Mouse (Mus musculus) forebrain, embryonic 11.5 days (tissue): ENCODE measurements around the gene Maml2. TPM values are rescaled to one million over a fixed set of nuclear protein-coding genes. Genes with fewer than 3 reads are reported as not detected.

Experiments
- ATAC-seq: fragments of 200-750 bp; cut with Nextera tagmentation; replicated peaks from 2 replicates; pipeline ENCODE4 v1.8.0; 2017; ENCODE audit warnings: moderate TSS enrichment; ENCODE audit not compliant: low FRiP score
- DNase-seq: peaks from one replicate; pipeline ENCODE4 v3.0.0-alpha.2; 2017; ENCODE audit warnings: low spot score
- H3K27ac ChIP-seq: fragments of 300-500 bp; sonication (generic); 2 replicates; pipeline ENCODE4 v1.5.1; 2014; ENCODE audit warnings: low read depth, low read length
- H3K27me3 ChIP-seq: fragments of 300-500 bp; sonication (generic); 2 replicates; pipeline ENCODE4 v1.6.1; 2014; ENCODE audit warnings: mild to moderate bottlenecking, low read length, mixed read lengths; ENCODE audit not compliant: control insufficient read depth, insufficient read depth
- H3K36me3 ChIP-seq: fragments of 300-500 bp; sonication (generic); 2 replicates; pipeline ENCODE4 v1.6.1; 2014; ENCODE audit warnings: mild to moderate bottlenecking, low read length, moderate library complexity, mixed read lengths; ENCODE audit not compliant: control insufficient read depth, insufficient read depth
- H3K4me1 ChIP-seq: fragments of 300-500 bp; sonication (generic); replicated peaks from 2 replicates; pipeline ENCODE4 v1.6.1; 2014; ENCODE audit warnings: low read length, mixed read lengths; ENCODE audit not compliant: control insufficient read depth, insufficient read depth
- H3K4me2 ChIP-seq: fragments of 300-500 bp; sonication (generic); 2 replicates; pipeline ENCODE4 v1.6.1; 2014; ENCODE audit warnings: low read depth, mild to moderate bottlenecking, low read length, moderate library complexity, mixed read lengths; ENCODE audit not compliant: severe bottlenecking
- H3K4me3 ChIP-seq: fragments of 300-500 bp; sonication (generic); 2 replicates; pipeline ENCODE4 v1.5.1; 2014; ENCODE audit warnings: low read depth, low read length
- H3K9ac ChIP-seq: fragments of 300-500 bp; sonication (generic); 2 replicates; pipeline ENCODE4 v1.6.1; 2014; ENCODE audit warnings: low read length
- H3K9me3 ChIP-seq: fragments of 300-500 bp; sonication (generic); 2 replicates; pipeline ENCODE4 v1.6.1; 2016; ENCODE audit warnings: low read length, mixed read lengths; ENCODE audit not compliant: control insufficient read depth
- WGBS: fragments of 180-500 bp; shearing (Covaris S2); extraction: QIAGEN DNeasy Blood & Tissue Kit; methylation state at CpG from one replicate; pipeline ENCODE4 v1.1.7; 2014; 5-methylcytosine and 5-hydroxymethylcytosine counted together
- polyA plus RNA-seq: library from polyadenylated mRNA; unstranded; fragments of >200 nt; fragmentation: Nextera tagmentation; extraction: Ambion mirVana; gene quantifications from 2 replicates; pipeline ENCODE4 v1.2.1, GENCODE M21; 2014

Maml2 gene
- polyA plus RNA-seq, 1 experiment from 2014 or later = 9.8 TPM

DNA sequence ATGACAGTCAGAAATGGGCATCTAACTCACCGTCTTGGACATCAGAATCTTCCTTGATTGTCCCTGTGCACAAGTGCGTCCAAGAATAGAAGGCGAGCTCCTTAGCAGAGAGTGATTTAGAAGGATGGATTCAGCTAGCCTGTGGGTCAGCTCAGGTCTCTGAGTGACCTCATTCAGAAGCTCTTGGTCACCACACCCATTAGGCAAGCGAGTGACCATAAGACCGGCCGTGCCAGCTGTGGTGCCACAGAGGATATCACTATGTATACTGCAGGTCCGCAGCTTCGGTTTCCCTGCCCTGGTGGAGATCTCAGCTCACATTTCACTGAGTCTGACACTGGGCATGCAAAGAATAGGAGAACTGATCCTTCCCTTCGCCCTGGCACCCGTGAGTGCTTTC is 294.9 kb downstream of the Maml2 start:
- no peak overlapping the region for H3K4me2 ChIP-seq
- WGBS = 94% methylated on average over 10 of the region's 10 CpGs
- DNase-seq (no peak), ATAC-seq (no peak)
- H3K4me3 ChIP-seq = no peak overlapping the region
- no peaks in the 10 kb centered on the region for H3K36me3 ChIP-seq
- H3K9ac ChIP-seq = no peak overlapping the region
- H3K4me1 ChIP-seq = no peaks in the 10 kb centered on the region
- no peak overlapping the region for H3K27ac ChIP-seq
- no peaks in the 10 kb centered on the region for H3K27me3 ChIP-seq
- no peaks in the 10 kb centered on the region for H3K9me3 ChIP-seq

- Histone ChIP-seq H3K27me3 (no peaks in the 10 kb centered on the region), H3K4me2 (no peak overlapping the region), H3K4me1 (no peaks in the 10 kb centered on the region), H3K9me3 (no peaks in the 10 kb centered on the region), H3K4me3 (no peak overlapping the region), H3K27ac (no peak overlapping the region), H3K9ac (no peak overlapping the region), H3K36me3 (no peaks in the 10 kb centered on the region)
- no peak for ATAC-seq
- WGBS = 91% methylated on average over 6 of the region's 6 CpGs
- no peak for DNase-seq
Observed at GRCm38 (mm10) chr9:13597736-13598135, 300.0 kb downstream of the Maml2 start.

DNA sequence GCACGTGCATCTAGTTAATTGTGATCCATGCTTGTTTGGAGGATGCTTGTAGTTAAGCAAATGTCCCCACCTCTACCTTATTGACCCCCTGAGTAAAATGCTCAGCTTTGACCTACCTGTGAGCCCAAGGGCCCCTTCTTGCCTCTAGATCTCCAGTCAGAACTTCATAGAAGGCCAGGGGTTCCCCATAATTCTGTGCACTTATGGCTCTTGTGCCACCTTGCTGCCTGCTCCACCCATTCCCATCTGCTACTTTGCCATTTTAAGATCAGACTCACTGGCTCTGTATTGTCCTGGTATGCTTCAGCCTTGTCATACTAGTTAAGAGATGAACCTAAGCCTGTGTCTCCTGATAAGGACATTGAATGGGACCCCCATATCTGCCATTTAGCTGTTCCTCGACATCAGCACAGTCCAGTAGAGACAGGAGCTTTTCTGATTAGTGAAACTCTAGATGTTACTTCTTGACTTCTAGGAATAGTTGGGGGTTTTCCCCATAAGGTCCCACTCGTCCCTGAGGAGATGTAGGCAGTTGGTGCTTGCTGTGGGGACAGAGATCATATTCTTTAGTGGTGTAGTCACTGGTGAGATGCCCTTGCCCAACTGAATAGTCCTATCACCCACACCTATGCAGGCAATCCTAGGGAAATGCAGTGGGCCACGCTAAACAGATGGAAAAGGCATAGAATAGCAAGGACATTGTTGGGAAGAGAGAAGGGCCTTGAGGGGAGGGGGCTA is 301.0 kb downstream of the Maml2 start:
- Histone ChIP-seq H3K4me3 (no peak overlapping the region), H3K9ac (no peak overlapping the region), H3K27me3 (no peaks in the 10 kb centered on the region), H3K4me1 (no peaks in the 10 kb centered on the region), H3K9me3 (no peaks in the 10 kb centered on the region), H3K27ac (no peak overlapping the region), H3K4me2 (no peak overlapping the region), H3K36me3 (no peaks in the 10 kb centered on the region)
- ATAC-seq = no peak
- DNase-seq = no peak
- WGBS = 71% methylated on average over 4 of the region's 4 CpGs

DNA sequence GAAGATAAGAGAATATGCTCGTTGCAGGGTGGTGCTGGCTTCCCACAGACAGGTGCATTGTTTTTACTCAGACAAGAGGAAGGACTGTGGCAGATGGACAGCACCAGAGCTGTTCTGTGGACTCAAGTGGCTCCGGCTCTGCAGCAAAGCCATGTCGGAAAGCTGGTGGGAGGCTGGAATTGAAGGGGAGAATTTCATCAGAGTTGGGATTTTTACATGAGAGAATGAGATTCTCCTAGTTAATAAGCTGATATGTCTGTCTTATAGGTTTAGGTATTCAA is 301.5 kb downstream of the Maml2 start:
- DNase-seq (no peak), ATAC-seq (no peak)
- Histone ChIP-seq H3K27ac (no peak overlapping the region), H3K27me3 (no peaks in the 10 kb centered on the region), H3K4me1 (no peaks in the 10 kb centered on the region), H3K9ac (no peak overlapping the region), H3K4me2 (no peak overlapping the region), H3K9me3 (no peaks in the 10 kb centered on the region), H3K36me3 (no peaks in the 10 kb centered on the region), H3K4me3 (no peak overlapping the region)
- WGBS = 74% methylated on average over 3 of the region's 3 CpGs

- Histone ChIP-seq H3K4me1 (no peaks in the 10 kb centered on the region), H3K4me2 (no peak overlapping the region), H3K27ac (no peak overlapping the region), H3K36me3 (no peaks in the 10 kb centered on the region), H3K27me3 (no peaks in the 10 kb centered on the region), H3K4me3 (no peak overlapping the region), H3K9me3 (no peaks in the 10 kb centered on the region), H3K9ac (no peak overlapping the region)
- DNase-seq (no peak), ATAC-seq (no peak)
- 90% methylated on average over 6 of the region's 6 CpGs for WGBS
Observed at GRCm38 (mm10) chr9:13599800-13600199, 302.0 kb downstream of the Maml2 start.

DNA sequence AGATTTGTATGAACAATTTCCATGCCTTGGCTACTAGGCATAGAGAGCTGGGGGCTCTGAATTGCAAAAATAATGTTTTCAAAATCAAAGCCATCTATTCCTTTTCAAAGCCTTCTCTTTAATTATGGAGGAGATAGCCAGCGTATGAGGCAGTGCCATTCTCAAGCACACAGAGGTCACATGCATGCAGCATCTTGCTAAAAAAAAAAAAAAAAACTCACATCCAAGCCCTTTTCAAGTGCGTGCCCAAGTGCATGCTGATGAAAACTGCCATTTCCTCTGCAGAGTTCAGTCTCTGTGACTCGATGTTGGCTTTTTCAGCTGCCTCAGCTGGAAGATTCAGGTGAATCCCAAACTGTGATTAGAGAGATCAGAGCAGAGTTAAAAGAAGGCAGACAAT is 304.0 kb downstream of the Maml2 start:
- 90% methylated on average over 3 of the region's 3 CpGs for WGBS
- Histone ChIP-seq H3K4me3 (no peak overlapping the region), H3K9ac (no peak overlapping the region), H3K36me3 (no peaks in the 10 kb centered on the region), H3K4me1 (no peaks in the 10 kb centered on the region), H3K9me3 (no peaks in the 10 kb centered on the region), H3K27me3 (no peaks in the 10 kb centered on the region), H3K4me2 (no peak overlapping the region), H3K27ac (no peak overlapping the region)
- ATAC-seq = no peak
- no peak for DNase-seq

DNA sequence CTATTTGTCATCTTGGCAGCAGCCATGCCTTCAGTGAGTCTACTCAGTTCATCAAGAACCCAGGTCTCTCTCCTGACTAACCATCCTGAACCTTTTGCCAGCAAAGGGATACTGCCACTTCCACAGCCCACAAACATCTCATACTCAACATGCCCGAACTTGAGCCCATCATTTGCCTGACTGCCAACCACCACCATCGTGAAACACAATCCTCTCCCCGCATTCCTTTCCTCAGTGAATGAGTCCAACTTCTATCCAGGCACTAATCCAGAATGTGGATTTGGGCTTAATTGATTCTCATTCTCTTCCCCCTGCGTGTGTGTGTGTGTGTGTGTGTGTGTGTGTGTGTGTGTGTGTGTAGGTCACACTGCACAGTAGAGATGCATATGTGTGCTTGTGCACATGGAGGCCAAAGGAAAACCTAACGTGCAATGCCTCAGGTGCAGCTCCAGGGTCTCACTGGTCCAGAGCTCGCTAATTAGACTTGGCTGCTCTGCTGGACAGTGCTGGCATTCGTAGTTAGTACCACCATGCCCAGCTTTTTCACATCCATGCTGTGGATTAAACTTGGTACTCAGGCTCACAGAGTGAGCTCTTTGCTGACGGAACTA is 305.9 kb downstream of the Maml2 start:
- ATAC-seq (no peak), DNase-seq (no peak)
- Histone ChIP-seq H3K36me3 (no peaks in the 10 kb centered on the region), H3K4me3 (no peak overlapping the region), H3K9ac (no peak overlapping the region), H3K27ac (no peak overlapping the region), H3K4me2 (no peak overlapping the region), H3K9me3 (no peaks in the 10 kb centered on the region), H3K4me1 (no peaks in the 10 kb centered on the region), H3K27me3 (no peaks in the 10 kb centered on the region)
- WGBS = 89% methylated on average over 8 of the region's 8 CpGs

DNA sequence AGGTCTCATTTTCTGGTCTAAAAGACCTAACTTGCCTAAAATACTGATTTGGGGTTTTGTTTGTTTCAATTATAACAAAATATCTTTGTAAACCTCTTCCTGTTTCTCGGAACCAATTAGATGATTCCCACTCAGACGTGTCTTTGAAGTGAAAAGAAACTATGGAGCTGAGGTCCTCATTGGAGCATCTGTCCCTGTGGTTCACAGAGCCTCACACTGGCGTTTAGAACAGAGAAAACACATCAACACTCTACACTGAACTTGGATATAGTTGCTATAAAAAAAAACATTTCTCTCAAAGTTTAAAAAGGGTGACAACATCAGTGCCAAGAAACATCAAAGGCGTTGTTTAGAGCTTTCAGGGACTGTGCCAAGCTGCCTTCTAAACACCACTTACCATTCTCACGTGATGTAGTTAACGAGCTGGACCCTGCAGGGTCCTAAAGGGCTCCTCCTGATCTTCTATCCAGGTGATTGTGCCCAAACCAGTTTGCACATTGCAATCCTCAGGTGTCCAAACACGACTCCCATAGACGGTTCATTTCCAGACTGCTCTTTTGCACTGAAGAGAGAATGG is 309.9 kb downstream of the Maml2 start:
- no peak overlapping the region for H3K4me3 ChIP-seq
- DNase-seq (no peak), ATAC-seq (0 out of 2 replicates have a peak, but pooled peaks have one; percentile 42)
- H3K4me2 ChIP-seq = no peak overlapping the region
- no peak overlapping the region for H3K27ac ChIP-seq
- H3K27me3 ChIP-seq = no peaks in the 10 kb centered on the region
- WGBS = 68% methylated on average over 8 of the region's 8 CpGs
- H3K9ac ChIP-seq = no peak overlapping the region
- H3K4me1 ChIP-seq = no peaks in the 10 kb centered on the region
- no peaks in the 10 kb centered on the region for H3K9me3 ChIP-seq
- no peaks in the 10 kb centered on the region for H3K36me3 ChIP-seq
